Mouse (Mus musculus) embryo, embryonic 11.5 days (tissue): ENCODE measurements at regions not wholly inside any gene's neighbourhood (a gene's known extent, or its start where the extent isn't known, plus 50 kb on each side); places are given as distances from the start of the nearest gene placed in this dataset.
A peak's percentile ranks its signal among the peaks of the same experiment; 100 is the strongest.

Experiments
- DNase-seq: peaks from one replicate; pipeline ENCODE4 v3.0.0-alpha.2; 2012; ENCODE audit warnings: low read depth, low spot score

- no peak for DNase-seq
Measured at GRCm38 (mm10) chr13:42507535-42507934, 172.9 kb upstream of the Phactr1 start.

DNA sequence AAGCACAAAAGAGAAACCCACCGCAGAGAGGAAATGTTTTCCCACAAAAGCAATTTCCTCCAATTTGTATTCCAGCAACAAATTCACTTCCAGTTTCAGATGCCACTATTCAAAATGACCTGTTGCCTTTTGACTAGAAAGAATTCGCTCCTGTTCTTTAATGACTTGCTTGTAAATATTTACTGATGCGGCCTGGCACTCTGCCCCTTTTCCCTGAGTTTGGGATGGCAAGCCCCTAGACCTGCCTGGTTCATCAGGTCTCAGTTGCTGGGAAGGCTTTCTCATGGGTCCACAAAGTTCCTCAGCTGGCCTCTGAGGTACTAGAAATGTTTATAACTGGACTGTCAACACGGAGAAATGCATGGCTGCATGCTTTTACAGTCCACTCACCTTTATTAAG lies 161.7 kb upstream of the Phactr1 start:
- no peak for DNase-seq

- DNase-seq = no peak
Measured at GRCm38 (mm10) chr13:42522553-42522952, 157.9 kb upstream of the Phactr1 start.

GRCm38 (mm10) chr13:42526163-42526562 lies 154.3 kb upstream of the Phactr1 start:
- DNase-seq = no peak

- no peak for DNase-seq
Measured at GRCm38 (mm10) chr13:42526966-42527365, 153.5 kb upstream of the Phactr1 start.

DNA sequence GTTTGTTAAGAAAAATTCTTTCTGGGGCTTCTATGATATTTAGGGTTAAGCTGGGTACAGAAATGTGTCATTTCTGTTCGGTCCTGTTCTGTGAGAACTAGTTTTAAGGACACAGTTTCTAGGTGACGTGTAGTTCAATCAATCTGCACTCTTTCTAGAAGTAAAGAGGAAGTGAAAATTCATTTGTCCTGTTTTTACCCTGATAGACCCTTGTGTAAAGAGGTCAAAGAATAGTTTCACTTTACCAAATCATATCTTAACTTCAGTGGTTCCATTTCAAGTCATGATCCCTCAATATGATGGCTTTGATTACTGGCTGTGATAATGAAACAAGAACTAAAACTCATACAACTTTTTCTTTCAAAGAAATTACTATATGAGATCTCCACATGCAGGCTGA lies 152.3 kb upstream of the Phactr1 start:
- no peak for DNase-seq

GRCm38 (mm10) chr13:42536501-42537210 lies 143.8 kb upstream of the Phactr1 start:
- no peak for DNase-seq

- no peak for DNase-seq
Measured at GRCm38 (mm10) chr13:42538046-42538445, 142.4 kb upstream of the Phactr1 start.

- DNase-seq = no peak
Measured at GRCm38 (mm10) chr13:42544536-42545094, 135.8 kb upstream of the Phactr1 start.

- no peak for DNase-seq
Measured at GRCm38 (mm10) chr13:42546389-42546788, 134.0 kb upstream of the Phactr1 start.

DNA sequence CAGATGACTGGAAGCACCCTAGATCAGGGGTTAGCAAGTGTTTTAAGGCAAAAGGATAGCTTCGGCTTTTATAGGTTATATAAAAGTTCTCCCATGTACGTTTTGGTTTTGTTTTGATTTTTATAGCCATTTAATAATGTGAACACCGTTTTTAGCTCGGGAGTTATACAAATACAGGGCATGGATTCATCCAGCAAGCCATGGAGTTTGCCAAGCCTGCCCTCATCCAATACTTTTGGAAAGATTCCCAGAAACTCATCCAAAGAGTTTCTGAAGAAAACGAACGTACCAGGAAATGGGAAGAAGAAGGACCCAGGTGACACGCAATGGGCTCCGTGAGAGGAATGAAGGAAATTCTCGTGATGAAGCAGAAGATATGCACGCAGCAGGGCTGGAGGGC lies 133.6 kb upstream of the Phactr1 start:
- no peak for DNase-seq

DNA sequence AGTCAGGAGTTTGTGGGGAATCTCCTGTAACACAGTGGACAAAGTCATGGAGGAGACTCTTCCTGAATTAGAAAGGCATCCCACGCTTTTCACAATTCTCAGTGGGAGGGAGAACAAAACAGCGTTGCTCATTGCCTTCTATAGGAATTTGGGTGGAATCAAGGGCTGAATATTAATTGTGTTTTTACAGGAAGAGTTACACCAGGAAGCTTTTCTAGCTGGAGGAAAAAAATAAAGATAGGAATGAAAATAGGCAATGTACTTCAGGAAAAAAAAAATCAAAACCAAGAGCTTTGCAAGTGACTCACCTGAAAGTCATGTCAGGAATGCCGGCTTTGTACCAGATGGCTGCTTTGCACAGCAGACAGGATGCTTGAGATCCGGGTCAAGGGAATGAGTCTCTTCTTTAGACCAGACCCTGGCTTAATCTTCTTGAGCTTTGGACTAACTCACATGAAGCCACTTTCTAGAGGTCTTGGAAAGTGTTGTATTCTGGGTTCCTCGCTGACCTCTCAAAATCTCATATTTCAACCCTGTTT lies 131.3 kb upstream of the Phactr1 start:
- no peak for DNase-seq

GRCm38 (mm10) chr13:42554961-42555360 lies 125.5 kb upstream of the Phactr1 start:
- DNase-seq = no peak

GRCm38 (mm10) chr13:42558526-42558925 lies 121.9 kb upstream of the Phactr1 start:
- DNase-seq = no peak

DNA sequence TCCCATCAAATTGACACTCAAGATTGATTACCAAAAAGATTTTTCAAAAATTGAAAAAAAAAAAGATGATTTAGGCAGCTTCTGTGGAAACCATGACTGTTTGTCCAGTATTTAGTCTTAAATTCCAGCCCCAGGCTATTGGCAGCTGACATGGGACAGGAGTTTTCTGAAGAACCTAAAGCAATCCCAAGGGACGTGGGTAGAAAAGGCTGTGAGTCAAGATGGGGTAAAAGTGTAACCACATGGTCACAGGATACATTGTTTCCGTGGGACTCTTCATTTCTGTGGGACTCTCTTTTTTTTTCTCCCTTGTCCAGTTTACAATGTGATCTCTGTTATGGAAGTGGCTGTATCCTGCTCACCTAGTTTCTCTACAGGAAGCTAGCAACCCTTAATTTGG lies 119.0 kb upstream of the Phactr1 start:
- no peak for DNase-seq

GRCm38 (mm10) chr13:42565291-42566058 lies 114.9 kb upstream of the Phactr1 start:
- DNase-seq = no peak

DNA sequence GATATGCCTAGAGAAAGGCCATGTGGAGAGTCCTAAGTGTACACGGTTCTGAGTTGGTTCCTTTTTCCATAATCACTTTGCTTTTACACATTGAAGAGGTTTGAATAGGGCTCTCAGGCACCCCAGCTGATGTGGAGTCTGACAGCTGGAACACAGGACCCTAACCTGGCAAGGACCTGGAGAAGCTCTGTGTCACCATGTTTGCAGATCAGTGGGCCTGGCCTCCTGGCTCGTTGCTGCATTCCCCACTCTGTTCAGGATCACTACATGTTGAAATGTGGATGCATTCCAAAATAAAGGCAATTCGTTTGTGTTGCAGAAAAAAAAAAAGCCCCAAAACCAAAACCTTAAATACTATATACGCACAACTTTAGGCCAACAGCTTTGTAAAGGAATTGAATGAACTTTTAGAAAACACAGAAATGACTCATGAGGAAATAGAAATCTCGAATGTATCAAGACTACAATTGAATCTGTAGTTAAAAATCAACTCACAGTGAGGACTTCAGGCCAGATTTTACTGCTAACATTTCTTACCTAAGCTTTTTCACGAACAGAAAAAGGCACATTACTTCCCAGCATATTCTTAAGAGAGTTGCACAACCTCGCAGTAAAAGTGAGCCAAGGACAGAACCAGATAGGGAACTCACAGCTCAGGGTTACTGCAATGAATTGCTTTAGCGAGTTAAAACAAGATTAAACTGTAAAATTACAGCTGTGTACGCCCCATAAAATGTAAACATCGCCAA lies 109.6 kb upstream of the Phactr1 start:
- DNase-seq = no peak

DNA sequence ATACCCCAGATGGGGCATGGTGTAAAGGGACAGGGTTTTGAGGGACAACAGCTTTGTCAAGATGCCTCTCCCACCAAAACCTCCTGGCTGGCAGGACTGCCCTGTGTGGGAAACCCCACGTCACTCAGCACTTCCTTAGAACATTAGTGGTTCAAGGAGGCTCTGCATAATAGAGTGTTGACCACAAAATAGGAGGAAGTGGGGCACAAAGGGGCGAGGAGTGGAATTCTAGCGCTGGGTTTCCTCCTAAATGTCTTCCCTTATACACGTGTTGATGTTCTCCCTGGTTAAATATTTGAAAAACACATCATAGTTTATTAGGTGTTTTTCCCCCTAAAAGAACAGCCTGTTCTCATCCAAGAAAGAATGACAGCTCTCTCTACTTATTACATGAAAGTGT lies 106.2 kb upstream of the Phactr1 start:
- DNase-seq = no peak

DNA sequence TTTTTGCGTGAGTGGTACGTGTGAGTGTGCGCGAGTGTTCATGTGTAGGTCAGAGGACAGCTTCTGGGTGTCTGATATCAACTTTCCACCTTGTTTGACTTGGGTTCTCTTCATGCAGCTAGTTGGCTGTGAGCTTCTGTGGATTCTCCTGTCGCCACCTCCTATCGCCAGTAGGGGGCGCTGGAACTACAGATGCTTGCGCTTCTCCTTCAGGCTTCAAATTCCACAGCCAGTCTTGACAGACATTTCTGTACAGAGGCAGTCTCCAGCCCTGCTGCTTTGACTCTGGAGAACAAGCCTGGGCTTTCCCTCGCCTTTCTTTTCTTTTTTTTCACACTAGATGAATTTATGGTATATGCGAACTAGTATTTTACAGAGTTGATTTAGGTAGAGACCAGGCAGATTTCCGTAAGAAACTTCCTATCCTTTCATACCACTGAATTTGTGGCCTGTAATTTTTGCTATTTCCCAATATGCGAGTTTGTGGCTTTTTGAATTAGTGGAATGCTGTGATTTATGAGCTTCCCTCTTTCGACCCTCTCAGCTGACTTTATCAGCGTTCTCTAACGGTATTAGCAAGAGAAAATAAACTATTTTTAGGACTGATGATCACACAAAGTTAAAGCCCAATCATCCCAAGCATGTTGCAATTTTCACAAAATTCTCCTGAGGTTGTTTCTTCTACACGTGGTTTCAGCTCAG lies 104.5 kb upstream of the Phactr1 start:
- peak; percentile 63 for DNase-seq

DNA sequence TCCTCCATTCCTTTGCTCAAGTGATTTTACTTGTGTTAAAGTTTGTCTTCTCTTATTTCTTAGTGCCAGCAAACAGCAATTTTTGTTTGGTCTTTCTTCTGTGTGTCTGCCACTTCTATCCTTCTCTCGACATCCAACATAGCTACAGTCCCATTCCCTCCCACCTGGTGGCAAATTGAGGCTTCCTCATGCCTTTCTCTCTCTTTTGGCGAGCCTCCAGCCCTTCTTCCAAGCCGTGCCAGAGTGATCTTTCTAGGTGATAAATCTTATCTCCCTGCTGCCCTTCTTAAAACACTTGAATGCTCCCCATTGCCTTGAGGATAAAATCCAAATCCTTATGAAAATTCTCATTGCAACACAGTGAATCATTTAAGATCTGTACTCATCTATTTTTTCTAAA lies 101.0 kb upstream of the Phactr1 start:
- no peak for DNase-seq

DNA sequence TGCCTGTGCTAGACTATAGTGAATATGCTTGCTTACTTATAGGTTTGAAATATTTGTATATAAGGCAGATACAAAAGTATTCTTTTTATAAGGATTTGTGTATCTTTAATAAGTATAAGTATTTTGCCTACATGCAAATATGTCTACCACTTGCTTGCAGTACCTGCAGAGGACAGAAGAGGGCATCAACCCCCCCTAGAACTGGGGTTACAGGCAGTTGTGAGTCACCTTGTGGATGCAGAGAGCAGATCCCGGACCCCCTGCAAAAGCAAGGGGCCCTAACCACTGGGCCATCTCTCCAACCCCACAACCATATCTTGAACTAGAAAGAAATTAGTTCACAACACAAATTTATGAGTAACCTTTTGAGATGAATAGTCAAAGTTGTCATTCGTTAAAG lies 91.3 kb upstream of the Phactr1 start:
- DNase-seq = no peak
